Mouse (Mus musculus) thymus, adult 2 months (tissue): ENCODE data around the gene B4galt1.

Source experiments
- CTCF ChIP-seq: fragments of 200-500 bp; IDR thresholded peaks from 2 replicates; pipeline ENCODE4 v1.5.1; 2012; ENCODE audit warnings: mild to moderate bottlenecking, control low read depth, low read length, moderate library complexity, borderline replicate concordance; ENCODE audit not compliant: control insufficient read depth, poor library complexity, insufficient read depth; ENCODE audit errors: extremely low read depth
- POLR2A ChIP-seq: fragments of 200-500 bp; IDR thresholded peaks from 2 replicates; pipeline ENCODE4 v1.6.1; 2012; ENCODE audit warnings: mild to moderate bottlenecking, low read length, control low read depth, moderate library complexity; ENCODE audit not compliant: control insufficient read depth, poor library complexity, insufficient read depth; ENCODE audit errors: extremely low read depth

DNA sequence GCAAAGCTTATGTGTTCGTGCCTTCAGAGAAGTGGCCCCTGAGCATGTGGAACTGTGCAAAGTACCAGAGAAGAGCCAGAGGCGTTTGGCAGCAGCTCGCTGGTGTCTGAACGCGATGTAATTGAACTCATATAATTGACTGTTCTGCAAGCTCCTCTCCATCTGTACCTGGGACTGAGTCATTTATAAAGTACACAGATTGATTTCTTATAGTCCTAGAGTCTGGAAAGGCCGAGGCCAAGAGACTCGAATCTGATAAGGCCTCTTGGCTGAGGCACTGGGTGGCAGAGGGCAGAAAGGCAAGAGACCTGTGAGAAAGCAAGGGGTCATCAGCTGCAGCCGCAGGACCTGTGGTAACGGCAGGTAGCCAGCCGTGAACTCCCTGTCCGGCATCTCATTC lies 35.0 kb upstream of the B4galt1 start:
- TF ChIP-seq CTCF, result no peak
- TF ChIP-seq POLR2A, result no peak
